Mouse (Mus musculus) adrenal gland, adult 2 months (tissue): ENCODE results near the gene Pzp. TPM values are rescaled to one million over a fixed set of nuclear protein-coding genes. Genes with fewer than 3 reads are reported as not detected.

Experiments used
- DNase-seq: peaks from one replicate; pipeline ENCODE4 v3.0.0; 2021
- polyA plus RNA-seq: library from polyadenylated mRNA; depleted of rRNA; stranded (reverse); fragments of >200 nt; gene quantifications from 2 replicates; pipeline ENCODE4 v1.2.3, GENCODE M21; 2012; rRNA removed
- total RNA-seq, 2 experiments: library from RNA; stranded (reverse); gene quantifications; 2 replicates each; pipeline ENCODE4 v1.2.3; 2021

Gene Pzp
- total and polyA plus RNA-seq, 3 experiments = 0.31 to 11.8 (median 0.83) TPM

- DNase-seq = no peak
These were observed 90.0 kb downstream of the Pzp start for GRCm38 (mm10) chr6:128436356-128437005.

GRCm38 (mm10) chr6:128435474-128435873 lies 91.0 kb downstream of the Pzp start:
- DNase-seq = peak; percentile 92

Other genes starting within 250 kb of the Pzp start
- 1 to 10 TPM; 2.7 to 2.9 TPM for gene Tead4, start 225.9 kb downstream of the Pzp start, total RNA-seq
- 2.9 and 3.6 TPM in 2 replicates for gene Tead4, start 225.9 kb downstream of the Pzp start, polyA plus RNA-seq
- gene Tulp3, start 170.9 kb downstream of the Pzp start, total RNA-seq = 10 to 100 TPM; 34.9 to 42.6 TPM
- 20.2 and 25.7 TPM in 2 replicates for gene Tulp3, start 170.9 kb downstream of the Pzp start, polyA plus RNA-seq
- gene Rhno1, start 163.8 kb downstream of the Pzp start, total RNA-seq = 10 to 100 TPM; 15.9 to 18.0 TPM
- gene Rhno1, start 163.8 kb downstream of the Pzp start, polyA plus RNA-seq = 11.2 TPM in 2 replicates
- 1 to 10 TPM; 1.9 to 3.0 TPM for gene Foxm1, start 163.8 kb downstream of the Pzp start, total RNA-seq
- 4.5 and 4.7 TPM in 2 replicates for gene Foxm1, start 163.8 kb downstream of the Pzp start, polyA plus RNA-seq
- not detected for gene Tex52, start 151.3 kb downstream of the Pzp start, total RNA-seq
- gene Tex52, start 151.3 kb downstream of the Pzp start, polyA plus RNA-seq = not detected in 2 replicates
- gene Gm44596, start 151.2 kb downstream of the Pzp start, total RNA-seq = not detected
- 0.30 TPM in 1 of 2 replicates, not detected in the other for gene Gm44596, start 151.2 kb downstream of the Pzp start, polyA plus RNA-seq
- gene Nrip2, start 127.4 kb downstream of the Pzp start, total RNA-seq = 1 to 10 TPM; 2.1 to 2.5 TPM
- 2.6 and 3.9 TPM in 2 replicates for gene Nrip2, start 127.4 kb downstream of the Pzp start, polyA plus RNA-seq
- 10 to 100 TPM; 28.6 to 32.8 TPM for gene Itfg2, start 101.8 kb downstream of the Pzp start, total RNA-seq
- gene Itfg2, start 101.8 kb downstream of the Pzp start, polyA plus RNA-seq = 31.7 and 40.3 TPM in 2 replicates
- gene Fkbp4, start 88.0 kb downstream of the Pzp start, total RNA-seq = 100 to 1,000 TPM; 229 to 272 TPM
- 187 and 202 TPM in 2 replicates for gene Fkbp4, start 88.0 kb downstream of the Pzp start, polyA plus RNA-seq
- gene A2ml1, start 54.9 kb upstream of the Pzp start, total RNA-seq = not detected
- not detected in 2 replicates for gene A2ml1, start 54.9 kb upstream of the Pzp start, polyA plus RNA-seq
- gene Klrb1a, start 96.8 kb upstream of the Pzp start, total RNA-seq = not detected
- 0.26 and 0.29 TPM in 2 replicates for gene Klrb1a, start 96.8 kb upstream of the Pzp start, polyA plus RNA-seq
- under 1 TPM; 0.49 to 0.52 TPM for gene Clec2h, start 135.7 kb upstream of the Pzp start, total RNA-seq
- not detected in 2 replicates for gene Clec2h, start 135.7 kb upstream of the Pzp start, polyA plus RNA-seq
- gene Klrb1, start 196.3 kb upstream of the Pzp start, total RNA-seq = not detected
- not detected in 2 replicates for gene Klrb1, start 196.3 kb upstream of the Pzp start, polyA plus RNA-seq